Mouse (Mus musculus) adrenal gland, postnatal 25 days (tissue): Measurements from ENCODE around the gene Ccdc163. TPM values are rescaled to one million over a fixed set of nuclear protein-coding genes. Genes with fewer than 3 reads are reported as not detected.
"Not testable (repeated sequence)": the region's sequence is repeated elsewhere in the genome, so short reads cannot be mapped to it uniquely, and the experiment has no call there.

Experiments used
- DNase-seq: peaks from one replicate; pipeline ENCODE4 v3.0.0; 2021; ENCODE audit warnings: mixed read lengths
- long read RNA-seq: library from polyadenylated mRNA; stranded (forward); transcript quantifications from one replicate; pipeline ENCODE4 v2.0.0, GENCODE M21; 2021
- total RNA-seq: library from RNA; stranded (reverse); gene quantifications from 2 replicates; pipeline ENCODE4 v1.2.3, GENCODE M21; 2021

Ccdc163 gene
- 21.1 and 31.9 TPM in 2 replicates for total RNA-seq
- long read RNA-seq, partial matches to known transcripts, result 0 of 4 reads
- long read RNA-seq, other reads (novel, unspliced or antisense), result 2 of 4 reads

DNA sequence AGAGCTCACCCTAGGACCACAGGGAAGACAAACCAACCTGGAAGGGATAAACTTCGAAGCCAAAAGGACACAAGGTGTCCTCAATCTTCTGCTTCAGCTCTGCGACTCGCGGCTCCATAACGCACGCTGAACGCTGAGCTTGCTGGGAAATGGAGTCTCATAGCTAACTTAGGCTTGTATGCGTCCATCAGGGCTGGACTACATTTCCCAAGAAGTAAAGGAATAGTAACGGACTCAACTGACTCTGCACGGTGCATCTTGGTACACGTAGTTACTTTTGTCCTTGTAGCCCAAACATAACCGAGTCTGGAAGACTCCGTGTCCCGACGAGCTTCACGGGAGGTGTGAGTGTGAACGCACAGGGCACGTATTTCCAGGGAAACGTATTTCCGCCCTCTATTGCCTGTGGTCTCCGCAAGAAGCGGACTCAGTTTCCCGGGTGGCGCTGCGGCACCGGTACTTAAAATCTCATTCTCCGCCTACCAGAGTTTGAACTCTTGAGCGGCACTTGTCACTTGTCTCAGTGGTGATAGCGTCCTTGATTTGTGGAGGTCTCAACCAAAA, at the start of gene Ccdc163, which contains the start of gene Mmachc:
TSS of gene Ccdc163 (plus strand) at position 309 of the 564 bp plus-strand sequence.
TSS of gene Mmachc (minus strand) at position 206 of the 564 bp plus-strand sequence.
- DNase-seq, result peak; percentile 77

GRCm38 (mm10) chr4:116659474-116659873, 48.8 kb upstream of the Ccdc163 start:
- peak; percentile 26 for DNase-seq

GRCm38 (mm10) chr4:116659916-116660315, 48.4 kb upstream of the Ccdc163 start:
- not testable (repeated sequence) for DNase-seq

DNA sequence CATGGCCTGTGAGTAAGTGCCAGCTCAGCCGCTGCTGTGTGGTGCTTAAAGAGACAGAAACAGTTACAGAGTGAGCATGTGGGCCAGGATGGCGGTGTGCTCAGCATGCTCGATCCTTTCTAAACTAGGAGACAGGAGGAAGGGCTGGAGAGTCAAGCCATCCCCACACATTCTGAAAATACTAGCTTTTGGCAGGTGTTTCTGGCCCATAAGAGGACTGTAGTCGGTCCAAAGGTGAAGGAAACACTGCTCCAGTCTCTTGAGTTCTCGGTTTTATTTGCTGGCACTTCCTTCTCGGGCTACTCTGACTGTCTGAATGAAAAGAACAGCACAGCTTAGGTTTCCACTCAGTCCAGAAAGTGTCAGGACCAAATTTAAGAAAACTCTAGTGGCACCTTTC, 47.5 kb upstream of the Ccdc163 start:
- no peak for DNase-seq

- DNase-seq, result no peak
Measured at GRCm38 (mm10) chr4:116661998-116662397, 46.3 kb upstream of the Ccdc163 start.

- no peak for DNase-seq
Measured at GRCm38 (mm10) chr4:116666625-116667024, 41.7 kb upstream of the Ccdc163 start.

- no peak for DNase-seq
Measured at GRCm38 (mm10) chr4:116668145-116668544, 40.2 kb upstream of the Ccdc163 start.

DNA sequence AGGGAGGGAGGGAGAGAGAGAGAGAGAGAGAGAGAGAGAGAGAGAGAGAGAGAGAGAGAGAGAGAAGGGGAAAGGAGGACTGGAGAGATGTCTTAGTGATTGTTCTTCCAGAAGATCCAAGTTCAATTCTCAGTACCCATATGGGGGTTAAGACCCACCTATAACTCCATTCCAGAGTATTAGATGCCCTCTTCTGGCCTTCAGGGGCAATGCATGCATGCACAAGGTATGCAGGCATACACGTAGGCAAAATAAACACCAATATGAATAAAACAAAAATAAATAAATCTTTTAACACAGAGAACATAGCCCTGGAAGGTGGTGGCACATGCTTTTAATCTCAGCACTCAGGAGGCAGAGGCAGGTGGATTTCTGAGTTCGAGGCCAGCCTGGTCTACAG, 39.0 kb upstream of the Ccdc163 start:
- no peak for DNase-seq

DNA sequence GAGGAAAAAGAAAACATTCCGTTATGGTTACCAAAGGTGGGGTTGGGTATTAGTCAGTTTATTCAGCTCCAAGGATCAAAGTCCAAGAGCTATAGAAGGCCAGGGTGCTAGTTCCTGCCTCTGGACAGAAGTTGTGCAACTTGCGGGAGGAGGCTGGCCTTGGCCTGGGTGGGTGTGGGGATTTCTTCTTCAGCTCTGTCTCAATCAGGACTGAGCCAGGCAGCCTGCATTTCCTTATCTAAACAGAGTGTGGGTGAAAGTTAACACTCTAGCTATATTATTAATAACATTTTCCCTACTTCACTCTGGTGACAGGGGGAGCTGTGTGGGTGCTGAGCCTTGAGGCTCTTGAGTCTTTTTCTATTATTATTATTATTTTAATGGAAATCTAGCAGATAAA, 35.5 kb upstream of the Ccdc163 start:
- peak; percentile 72 for DNase-seq

DNA sequence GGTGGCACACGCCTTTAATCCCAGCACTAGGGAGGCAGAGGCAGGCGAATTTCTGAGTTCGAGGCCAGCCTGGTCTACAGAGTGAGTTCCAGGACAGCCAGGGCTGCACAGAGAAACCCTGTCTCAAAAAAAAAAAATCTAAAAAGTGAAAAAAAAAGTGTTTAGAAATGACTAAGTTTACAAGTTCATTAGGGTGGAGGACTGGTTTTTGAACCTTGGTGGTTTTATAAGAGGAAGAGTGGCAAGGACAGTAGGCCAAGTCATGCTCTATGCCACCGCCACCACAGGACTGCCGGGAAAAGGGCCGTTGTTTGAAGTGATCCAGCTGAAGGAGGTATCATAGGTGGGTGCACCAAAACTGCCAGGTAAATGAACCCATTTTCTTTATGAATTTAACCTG, 33.5 kb upstream of the Ccdc163 start:
- DNase-seq, result not testable (repeated sequence)

DNA sequence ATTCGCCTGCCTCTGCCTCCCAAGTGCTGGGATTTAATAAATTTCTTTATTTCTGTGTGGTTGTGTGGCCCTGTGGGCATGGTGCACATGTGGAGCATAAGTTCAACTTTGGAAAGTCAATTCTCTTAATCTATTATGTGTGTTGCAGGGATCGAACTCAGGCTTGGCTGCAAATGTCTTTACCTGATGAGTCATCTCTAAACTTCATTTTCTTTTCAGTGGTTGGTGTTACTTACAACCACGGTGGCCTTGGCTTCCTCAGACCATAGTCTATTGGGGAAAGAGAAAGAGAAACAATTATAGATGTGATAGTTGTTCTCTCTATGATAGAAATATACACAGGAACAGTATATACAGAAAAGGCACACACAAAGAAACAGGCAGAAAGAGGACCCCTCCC, 32.3 kb upstream of the Ccdc163 start:
- DNase-seq, result no peak

- no peak for DNase-seq
Measured at GRCm38 (mm10) chr4:116677808-116678207, 30.5 kb upstream of the Ccdc163 start.

- peak; percentile 11 for DNase-seq
Measured at GRCm38 (mm10) chr4:116679141-116679540, 29.2 kb upstream of the Ccdc163 start.

DNA sequence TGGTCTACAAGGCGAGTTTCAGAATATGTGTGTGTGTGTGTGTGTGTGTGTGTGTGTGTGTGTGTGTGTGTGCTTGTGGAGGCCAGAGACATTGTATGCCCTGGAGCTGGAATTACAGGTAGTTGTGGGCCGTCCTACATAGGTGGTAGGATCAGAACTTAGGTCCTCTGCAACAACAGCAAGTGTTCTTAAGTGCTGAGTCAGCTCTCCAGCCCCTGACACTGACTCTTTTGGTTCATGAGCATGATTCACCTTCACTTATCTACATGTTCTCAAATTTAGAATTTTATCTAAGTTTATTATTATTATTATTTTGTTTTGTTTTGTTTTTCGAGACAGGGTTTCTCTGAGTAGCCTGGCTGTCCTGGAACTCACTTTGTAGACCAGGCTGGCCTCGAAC, 27.8 kb upstream of the Ccdc163 start:
- not testable (repeated sequence) for DNase-seq

DNA sequence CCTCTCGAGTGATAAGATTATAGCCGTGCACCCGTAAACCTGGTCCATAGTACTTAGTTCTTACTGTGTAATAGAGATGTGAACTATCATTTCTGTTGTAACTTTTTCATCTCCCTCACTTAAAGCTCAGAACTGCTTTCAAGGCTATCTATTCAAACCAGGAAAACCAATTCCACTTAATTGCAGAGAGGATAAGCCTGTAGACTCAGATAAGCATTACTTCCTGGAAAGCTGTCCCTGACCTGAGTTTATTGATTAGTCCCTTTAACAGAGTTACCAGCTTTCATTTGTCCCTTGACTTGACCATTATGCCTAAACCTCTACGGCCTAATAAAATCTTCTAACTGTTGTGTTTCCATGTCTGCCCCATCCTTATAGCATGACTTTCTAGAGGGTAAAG, 24.4 kb upstream of the Ccdc163 start:
- no peak for DNase-seq

DNA sequence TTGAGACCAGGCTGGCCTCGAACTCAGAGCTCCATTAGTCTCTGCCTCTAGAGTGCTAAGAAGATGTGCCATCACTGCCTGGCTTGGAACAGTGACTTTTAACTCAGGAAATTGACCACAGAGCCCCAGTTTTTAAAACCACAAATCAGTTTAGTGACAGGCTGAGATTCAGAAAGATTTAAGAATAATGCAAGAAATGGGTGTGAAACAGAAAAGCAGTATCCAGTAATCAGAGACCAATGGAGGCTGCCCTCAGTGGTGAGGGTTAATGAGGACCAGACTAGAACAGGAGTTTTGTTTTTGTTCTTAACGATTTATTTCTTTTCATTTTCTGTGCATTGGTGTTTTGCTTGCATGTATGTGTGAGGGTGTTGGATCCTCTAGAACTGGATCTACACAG, 23.6 kb upstream of the Ccdc163 start:
- no peak for DNase-seq

- peak; percentile 96 for DNase-seq
Measured at GRCm38 (mm10) chr4:116685402-116686061, 22.8 kb upstream of the Ccdc163 start, which contains the start of gene Prdx1. Gene Prdx1, plus strand, starts transcription at chr4:116685544.

DNA sequence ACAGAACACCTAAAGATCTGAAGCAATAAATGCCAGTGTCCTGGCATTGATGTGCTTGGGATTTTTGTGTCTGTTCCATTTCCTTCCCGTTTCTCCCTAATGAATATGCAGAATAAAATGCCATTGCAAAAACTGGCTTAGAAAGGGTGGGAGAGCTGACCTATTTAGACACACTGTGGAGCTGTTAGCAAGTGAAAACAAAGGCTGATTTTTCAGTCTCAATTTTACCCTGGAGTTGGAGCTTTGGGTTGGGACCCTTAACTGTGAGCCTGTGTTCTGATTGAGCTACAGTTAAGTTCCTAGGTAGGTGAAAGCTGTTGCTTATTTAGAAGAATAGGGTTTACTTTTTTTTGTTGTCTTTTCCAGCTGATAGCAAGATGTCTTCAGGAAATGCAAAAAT, 21.3 kb upstream of the Ccdc163 start:
- DNase-seq, result no peak

- no peak for DNase-seq
Measured at GRCm38 (mm10) chr4:116689309-116689876, 18.9 kb upstream of the Ccdc163 start.

- no peak for DNase-seq
Measured at GRCm38 (mm10) chr4:116692146-116692545, 16.2 kb upstream of the Ccdc163 start.

- DNase-seq, result no peak
Measured at GRCm38 (mm10) chr4:116693785-116694184, 14.5 kb upstream of the Ccdc163 start.

- peak; percentile 37 for DNase-seq
Measured at GRCm38 (mm10) chr4:116698693-116699342, 9.5 kb upstream of the Ccdc163 start.

DNA sequence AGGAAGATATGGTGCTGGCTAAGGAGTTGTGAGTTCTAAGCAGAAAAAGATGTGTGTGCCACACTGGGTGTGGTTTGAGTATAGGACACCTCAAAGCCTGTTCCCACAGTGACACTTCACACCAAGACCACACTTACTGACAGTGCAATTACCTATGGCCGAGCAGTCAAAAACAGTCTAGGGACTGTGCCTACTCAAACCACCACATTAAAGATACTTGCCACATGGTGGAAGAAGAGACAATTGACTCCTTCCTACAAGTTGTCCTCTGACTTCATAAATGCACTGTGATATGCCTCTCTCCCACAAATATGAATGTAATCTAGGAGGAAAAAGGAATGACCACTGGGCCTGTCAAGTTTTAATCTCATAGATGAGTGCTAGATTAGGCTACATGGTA, 7.3 kb upstream of the Ccdc163 start:
- no peak for DNase-seq
